Mouse (Mus musculus) forebrain, embryonic 13.5 days (tissue): ENCODE measurements at regions not wholly inside any gene's neighbourhood (a gene's known extent, or its start where the extent isn't known, plus 50 kb on each side); places are given as distances from the start of the nearest gene placed in this dataset.
"Not testable (repeated sequence)": the region's sequence is repeated elsewhere in the genome, so short reads cannot be mapped to it uniquely, and the experiment has no call there.

Experiments used
- ATAC-seq: fragments of 200-750 bp; cut with Nextera tagmentation; 2 replicates; pipeline ENCODE4 v1.8.0; 2017
- H3K27ac ChIP-seq: fragments of 300-500 bp; sonication (generic); 2 replicates; pipeline ENCODE4 v1.5.1; 2015; ENCODE audit warnings: inconsistent platforms, mild to moderate bottlenecking, moderate library complexity
- H3K27me3 ChIP-seq: fragments of 300-500 bp; sonication (generic); 2 replicates; pipeline ENCODE4 v1.6.1; 2015; ENCODE audit warnings: mild to moderate bottlenecking, inconsistent platforms
- H3K36me3 ChIP-seq: fragments of 300-500 bp; sonication (generic); 2 replicates; pipeline ENCODE4 v1.6.1; 2015; ENCODE audit warnings: mild to moderate bottlenecking, inconsistent platforms; ENCODE audit not compliant: poor library complexity, severe bottlenecking
- H3K4me1 ChIP-seq: fragments of 300-500 bp; sonication (generic); 2 replicates; pipeline ENCODE4 v1.6.1; 2015; ENCODE audit warnings: inconsistent platforms
- H3K4me2 ChIP-seq: fragments of 300-500 bp; sonication (generic); 2 replicates; pipeline ENCODE4 v1.6.1; 2015; ENCODE audit warnings: inconsistent platforms, mild to moderate bottlenecking, moderate library complexity
- H3K4me3 ChIP-seq: fragments of 300-500 bp; sonication (generic); 2 replicates; pipeline ENCODE4 v1.5.1; 2015; ENCODE audit warnings: mild to moderate bottlenecking, inconsistent platforms
- H3K9ac ChIP-seq: fragments of 300-500 bp; sonication (generic); 2 replicates; pipeline ENCODE4 v1.6.1; 2015; ENCODE audit warnings: mild to moderate bottlenecking, inconsistent platforms
- H3K9me3 ChIP-seq: fragments of 300-500 bp; sonication (generic); replicated peaks from 2 replicates; pipeline ENCODE4 v1.6.1; 2016; ENCODE audit warnings: inconsistent platforms
- WGBS: fragments of 180-500 bp; shearing (Covaris S2); methylation state at CpG from one replicate; pipeline ENCODE4 v1.1.7; 2015; 5-methylcytosine and 5-hydroxymethylcytosine counted together

- ATAC-seq = not testable (repeated sequence)
- WGBS = 87% methylated on average over 7 of the region's 7 CpGs
Measured at GRCm38 (mm10) chr5:26754129-26754528, 62.9 kb upstream of the Dpp6 start.

More at GRCm38 (mm10) chr5:26754129-26754528, 62.9 kb upstream of the Dpp6 start:
- H3K9ac ChIP-seq, H3K4me1 ChIP-seq, H3K4me2 ChIP-seq, H3K4me3 ChIP-seq, H3K27me3 ChIP-seq, H3K27ac ChIP-seq, H3K36me3 ChIP-seq, H3K9me3 ChIP-seq: not testable (repeated sequence)
